Mouse (Mus musculus) kidney, adult 2 months (tissue): ENCODE measurements around the gene Myh14.

ENCODE experiments used
- CTCF ChIP-seq: fragments of 200-500 bp; conservative IDR thresholded peaks from 2 replicates; pipeline ENCODE4 v1.5.1; 2011; ENCODE audit warnings: low read depth, mild to moderate bottlenecking, control low read depth, low read length, moderate library complexity, mixed read lengths; ENCODE audit not compliant: insufficient read depth, insufficient read length
- POLR2A ChIP-seq: fragments of 200-500 bp; IDR thresholded peaks from one replicate; pipeline ENCODE4 v1.6.1; 2011; ENCODE audit warnings: low read depth, low read length, control low read depth

DNA sequence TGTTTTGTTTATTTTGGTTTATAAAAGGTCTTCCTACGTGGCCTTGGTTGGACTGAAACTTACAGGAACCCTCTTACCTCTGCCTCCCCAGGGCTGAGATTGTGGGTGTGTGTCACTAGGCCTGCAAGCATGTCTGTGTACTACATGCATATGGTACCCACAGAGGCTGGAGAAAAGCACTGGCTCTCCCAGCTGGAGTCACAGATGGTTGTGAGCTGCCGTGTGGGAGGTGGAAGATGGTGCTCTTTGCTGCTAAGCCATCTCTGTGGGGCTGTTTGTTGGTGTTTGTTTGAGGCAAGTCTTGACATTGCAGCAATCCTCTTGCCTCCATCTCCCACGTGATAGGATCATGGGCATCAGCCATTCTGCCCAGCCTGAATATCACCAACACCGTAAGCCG, 9.4 kb downstream of the Myh14 start:
- TF ChIP-seq CTCF (no peak), POLR2A (no peak)
